Mouse (Mus musculus) C2C12 (cell line): Measurements from ENCODE around the gene R3hdml.

Experiments used
- CEBPB ChIP-seq: IDR thresholded peaks from one replicate; pipeline ENCODE4 v1.6.1; 2011; ENCODE audit warnings: low read depth, mild to moderate bottlenecking, control low read depth, moderate library complexity
- CTCF ChIP-seq: IDR thresholded peaks from one replicate; pipeline ENCODE4 v1.5.1; 2011; ENCODE audit not compliant: control insufficient read depth, insufficient read depth, insufficient read length
- FOSL1 ChIP-seq: IDR thresholded peaks from one replicate; pipeline ENCODE4 v1.8.0; 2011; ENCODE audit warnings: mild to moderate bottlenecking, low read length; ENCODE audit not compliant: poor library complexity, insufficient read depth, severe bottlenecking
- MAX ChIP-seq: IDR thresholded peaks from one replicate; pipeline ENCODE4 v1.6.1; 2011; ENCODE audit warnings: mild to moderate bottlenecking, control low read depth
- MYOD1 ChIP-seq: IDR thresholded peaks from one replicate; pipeline ENCODE4 v1.6.1; 2011; ENCODE audit warnings: low read depth; ENCODE audit not compliant: control insufficient read depth, insufficient read length
- USF1 ChIP-seq: IDR thresholded peaks from one replicate; pipeline ENCODE4 v1.6.1; 2011; ENCODE audit warnings: low read depth, mild to moderate bottlenecking, control low read depth, moderate library complexity

- no peak for TF ChIP-seq CTCF
- TF ChIP-seq CEBPB = no peak
- no peak for TF ChIP-seq USF1
- TF ChIP-seq MAX = no peak
- TF ChIP-seq FOSL1 = no peak
- no peak for TF ChIP-seq MYOD1
These were observed 41.1 kb downstream of the R3hdml start for GRCm38 (mm10) chr2:163533226-163533625.
